Mouse (Mus musculus) spleen, postnatal 14 days (tissue): ENCODE measurements at regions not wholly inside any gene's neighbourhood (a gene's known extent, or its start where the extent isn't known, plus 50 kb on each side); places are given as distances from the start of the nearest gene placed in this dataset.

Experiments
- DNase-seq, 2 experiments: peaks; one replicate each; pipeline ENCODE4 v3.0.0; 2021 to 2022; ENCODE audit warnings: low spot score in 2 of 2

DNA sequence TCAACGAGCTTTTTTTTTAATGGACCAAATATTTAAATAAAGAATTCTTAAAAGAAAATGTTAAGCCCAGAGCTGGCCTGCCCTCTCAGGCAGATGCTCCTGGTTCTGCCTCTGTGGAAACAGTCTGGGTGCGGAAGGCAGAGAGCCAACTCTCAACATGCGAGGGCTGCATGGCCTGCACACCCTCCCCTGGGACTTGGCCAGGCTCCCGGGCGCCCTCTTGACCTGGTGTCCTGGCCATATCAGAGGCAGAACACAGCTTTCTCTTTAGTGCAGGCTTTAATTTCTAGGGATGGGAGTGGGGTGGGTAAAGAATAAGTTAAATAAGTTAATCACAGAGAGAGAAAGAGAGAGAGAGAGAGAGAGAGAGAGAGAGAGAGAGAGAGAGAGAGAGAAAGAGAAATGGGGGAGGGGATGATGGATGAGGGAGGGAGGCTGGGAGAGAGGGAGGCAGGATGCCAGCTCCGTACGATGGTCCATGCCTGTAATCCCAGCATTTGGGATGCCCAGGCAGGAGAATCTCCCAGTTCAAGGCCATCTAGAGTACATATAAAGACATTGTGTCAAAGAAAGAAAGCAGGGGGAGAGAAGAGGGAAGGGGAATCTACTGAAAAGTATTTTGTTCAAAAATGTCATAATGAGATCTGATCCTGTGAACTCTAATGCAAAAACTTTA, 123.2 kb upstream of the Plekha5 start:
- peak in 1 of 2 experiments; percentile 5 for DNase-seq

DNA sequence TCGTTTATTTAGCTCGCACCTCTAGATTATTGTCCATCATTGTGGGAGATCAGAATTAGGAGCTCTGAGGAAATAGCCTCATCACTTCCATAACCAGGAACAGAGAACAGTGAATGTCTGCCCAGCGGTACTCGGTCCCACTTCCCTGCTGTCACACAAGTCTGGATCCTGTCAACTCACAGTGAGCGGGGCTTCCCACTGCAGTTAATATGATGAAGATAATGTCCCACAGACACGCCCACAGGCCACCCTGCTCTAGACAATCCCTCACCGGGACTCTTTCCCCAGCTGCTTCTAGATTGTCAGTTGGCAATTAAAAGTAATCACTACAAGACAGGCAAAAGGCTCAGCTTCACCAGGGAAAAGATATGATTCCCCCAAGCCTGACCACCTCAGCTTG, 124.2 kb upstream of the Plekha5 start:
- no peak for DNase-seq

- DNase-seq: no peak
These were observed 125.8 kb upstream of the Plekha5 start for GRCm38 (mm10) chr6:140297969-140298554.

DNA sequence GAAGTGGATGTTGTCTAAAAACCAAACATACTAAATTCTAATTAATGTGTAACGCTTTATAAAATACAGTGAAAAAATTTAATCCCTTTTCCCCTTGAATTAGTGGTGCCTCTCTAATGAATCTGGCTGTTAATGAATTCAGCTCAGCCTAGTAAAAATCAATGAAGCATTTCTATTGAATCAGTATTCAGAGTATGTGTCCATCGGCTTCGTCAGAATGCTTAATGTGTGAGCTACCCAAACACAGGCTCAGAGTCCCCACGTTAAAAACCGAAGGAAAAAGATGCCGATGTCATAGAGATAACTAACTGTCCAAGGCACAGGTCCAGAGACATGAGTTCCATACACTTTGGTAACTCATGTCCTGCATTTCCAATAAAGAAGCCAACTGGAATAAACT, 126.3 kb upstream of the Plekha5 start:
- no peak for DNase-seq

- no peak for DNase-seq
These were observed 133.7 kb upstream of the Plekha5 start for GRCm38 (mm10) chr6:140290109-140290508.

DNA sequence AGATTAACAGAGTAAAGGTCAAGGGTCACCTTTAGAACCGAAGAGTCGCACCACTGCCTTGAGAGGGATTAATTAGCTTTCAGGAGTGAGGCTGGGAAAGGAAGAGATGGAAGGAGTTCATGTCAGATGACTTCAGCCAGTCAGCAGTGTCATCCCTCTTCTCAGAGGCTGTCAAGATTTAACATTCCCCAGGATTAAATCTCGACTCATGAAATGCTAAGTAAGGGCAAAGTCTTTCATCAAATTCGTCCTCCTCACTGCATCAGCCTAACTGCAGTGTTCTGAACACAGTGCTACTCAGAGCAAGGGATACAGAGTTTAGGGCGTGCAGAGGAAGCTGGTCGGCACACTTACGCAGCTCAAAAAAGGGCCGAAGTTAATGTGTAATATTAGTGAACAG, 135.1 kb upstream of the Plekha5 start:
- no peak for DNase-seq

DNA sequence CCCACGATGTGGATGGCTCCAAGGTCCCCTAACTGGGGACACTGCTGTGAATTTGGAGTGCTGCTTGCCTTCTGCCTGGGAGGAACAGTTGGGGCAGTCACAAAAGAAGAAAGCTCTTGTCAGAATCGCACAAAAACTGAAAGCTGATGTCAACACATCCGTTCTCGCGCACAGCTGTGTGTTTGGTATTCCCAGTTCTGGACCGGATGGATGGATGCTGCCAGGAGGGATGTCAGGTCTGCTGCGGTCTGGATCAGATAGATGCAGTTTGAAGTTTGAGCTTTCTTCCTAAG, 141.6 kb upstream of the Plekha5 start:
- DNase-seq: no peak

GRCm38 (mm10) chr6:140281488-140282284, 142.2 kb upstream of the Plekha5 start:
- DNase-seq: no peak

- DNase-seq: no peak
These were observed 142.9 kb upstream of the Plekha5 start for GRCm38 (mm10) chr6:140280817-140281475.

- DNase-seq: no peak
These were observed 144.0 kb upstream of the Plekha5 start for GRCm38 (mm10) chr6:140279736-140280370.

DNA sequence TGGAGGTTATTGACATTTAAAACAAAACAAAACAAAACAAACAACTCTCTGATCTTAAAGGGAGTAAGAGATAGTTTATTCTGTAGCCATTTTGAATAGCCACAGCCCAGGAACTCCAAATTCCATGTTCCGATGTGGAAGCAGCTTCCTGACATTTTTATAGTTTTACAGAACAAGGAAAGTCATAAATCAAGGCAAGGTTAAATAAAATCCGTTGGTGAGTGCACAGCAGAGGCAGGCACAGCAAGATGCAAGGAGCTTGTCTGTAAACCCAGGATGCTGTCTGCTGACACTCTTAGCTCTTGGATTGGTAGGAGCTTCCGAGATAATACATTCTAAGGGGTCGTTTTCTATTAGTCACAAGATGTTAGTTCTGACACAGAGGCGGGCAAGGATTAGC, 145.1 kb upstream of the Plekha5 start:
- no peak for DNase-seq

GRCm38 (mm10) chr6:140270592-140270991, 153.3 kb upstream of the Plekha5 start:
- no peak for DNase-seq

DNA sequence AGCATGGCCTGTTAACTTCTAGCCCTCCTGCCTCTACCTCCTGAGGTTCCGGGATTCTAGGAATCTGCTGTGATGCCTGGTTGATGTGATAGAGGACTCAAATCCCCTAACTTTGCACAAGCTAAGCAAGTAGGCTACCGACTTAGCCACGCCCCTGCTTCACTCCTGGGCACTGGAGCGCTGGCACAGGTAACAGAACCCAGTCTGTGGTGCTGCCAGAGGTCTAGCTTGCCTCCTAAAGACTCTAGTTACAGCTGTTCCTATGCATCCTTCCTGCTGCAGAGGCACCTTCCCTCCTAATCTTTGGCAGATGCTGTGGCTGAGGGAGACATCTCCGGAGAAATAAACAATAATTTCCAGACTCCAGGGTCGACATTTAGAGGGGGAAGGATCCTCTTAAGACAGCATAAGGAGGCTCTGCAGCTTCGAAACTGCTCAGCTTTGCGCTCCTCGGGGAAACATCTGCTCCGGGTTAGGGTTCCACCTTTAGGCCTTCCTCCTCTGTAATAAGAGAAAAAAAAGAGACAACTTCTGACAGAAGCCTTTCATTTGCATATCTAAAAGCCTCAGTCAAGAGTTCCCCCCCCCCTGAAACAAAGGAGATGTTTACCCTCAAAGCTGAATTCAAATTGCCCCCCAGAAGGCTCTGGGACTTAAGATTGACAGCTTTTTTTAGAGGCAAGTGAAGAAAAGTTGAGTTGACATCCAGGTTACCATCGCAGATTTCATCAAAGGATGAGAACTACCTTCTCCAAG, 155.4 kb upstream of the Plekha5 start:
- no peak for DNase-seq

DNA sequence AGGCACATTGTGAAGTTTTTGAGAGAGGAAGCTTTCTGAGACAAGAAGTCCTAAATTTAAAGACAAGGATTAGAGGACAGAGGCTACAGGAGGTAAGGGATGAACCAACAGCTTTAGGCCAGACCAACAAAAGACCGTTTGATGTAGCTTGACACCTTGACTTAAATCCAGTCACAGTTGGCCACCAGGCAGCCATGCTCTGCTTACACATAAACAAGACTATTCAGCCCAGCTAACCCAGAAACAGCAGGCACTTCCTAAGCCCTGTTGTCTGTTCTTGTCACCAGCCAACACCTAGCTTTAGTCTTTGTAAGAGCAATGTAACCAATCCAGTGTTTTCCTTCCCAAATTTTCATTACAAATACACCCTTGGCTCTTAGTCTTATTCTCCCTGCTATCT, 159.9 kb upstream of the Plekha5 start:
- DNase-seq: no peak

- DNase-seq: no peak
These were observed 162.0 kb upstream of the Plekha5 start for GRCm38 (mm10) chr6:140261813-140262212.

- DNase-seq: no peak
These were observed 165.1 kb upstream of the Plekha5 start for GRCm38 (mm10) chr6:140258761-140259160.

DNA sequence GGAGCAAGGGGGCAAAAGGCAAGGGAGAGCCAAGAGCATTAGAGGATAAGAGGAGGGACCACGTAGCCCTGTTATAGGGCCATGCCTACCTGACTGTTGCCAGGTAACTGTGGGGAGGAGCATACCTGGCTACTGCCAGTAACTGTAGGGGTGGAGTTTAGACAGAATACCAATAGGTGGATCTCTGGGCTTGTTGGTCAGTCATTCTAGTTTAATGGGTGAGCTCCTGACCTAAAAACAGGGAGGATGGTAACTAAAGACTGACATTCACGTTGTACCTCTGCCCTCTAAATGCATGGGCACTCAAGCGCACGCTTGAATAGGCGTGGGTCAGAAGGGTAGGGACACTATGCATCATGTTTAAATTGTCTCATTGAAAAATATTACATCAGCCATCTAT, 165.8 kb upstream of the Plekha5 start:
- DNase-seq: no peak

DNA sequence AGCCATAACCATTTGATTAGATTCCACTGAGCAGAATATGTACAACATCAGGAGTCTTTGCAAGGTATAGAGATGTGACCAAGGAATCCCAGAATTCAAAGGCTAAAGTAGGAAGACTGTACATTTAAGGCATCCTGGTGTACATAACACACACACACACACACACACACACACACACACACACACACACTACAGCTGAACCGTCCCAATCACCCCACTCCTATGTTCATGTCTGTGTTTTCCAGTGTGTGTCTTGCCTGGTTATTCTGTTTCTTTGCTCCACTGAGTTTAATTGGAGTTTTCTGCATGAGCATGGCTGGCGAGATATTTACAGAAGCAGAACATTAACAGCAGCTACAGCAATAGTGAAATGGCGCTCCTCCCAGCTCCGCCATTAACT, 172.3 kb upstream of the Plekha5 start:
- DNase-seq: no peak

GRCm38 (mm10) chr6:140243411-140244151, 180.3 kb upstream of the Plekha5 start:
- no peak for DNase-seq

GRCm38 (mm10) chr6:140239356-140239755, 184.5 kb upstream of the Plekha5 start:
- DNase-seq: no peak

DNA sequence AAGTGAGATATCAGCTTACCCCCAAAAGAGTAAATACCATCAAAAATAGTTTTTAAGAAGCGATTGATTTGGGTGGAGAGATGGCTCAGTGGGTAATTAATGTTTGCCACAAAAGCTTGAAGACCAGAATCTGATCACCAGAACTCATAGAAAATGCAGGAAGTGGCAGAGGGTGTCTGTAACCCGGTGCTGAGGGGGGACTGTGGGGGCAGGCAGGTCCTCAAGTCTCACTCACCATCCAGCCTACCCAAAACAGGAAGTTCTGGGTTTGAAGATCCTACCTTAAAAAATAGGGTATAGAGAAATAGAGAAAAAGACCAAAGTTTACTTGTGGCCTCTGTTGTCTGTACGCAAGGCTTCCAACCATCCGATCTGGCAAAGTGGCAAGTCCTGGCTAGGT, 190.3 kb upstream of the Plcz1 start:
- DNase-seq: no peak
